Mouse (Mus musculus) left cerebral cortex, adult 11 months (tissue): Measurements from ENCODE around the gene Gm21739.
"Not testable (repeated sequence)": the region's sequence is repeated elsewhere in the genome, so short reads cannot be mapped to it uniquely, and the experiment has no call there.

Source experiments
- DNase-seq: peaks from one replicate; pipeline ENCODE4 v3.0.0; 2022; ENCODE audit warnings: low spot score

Gene Gm21739

DNA sequence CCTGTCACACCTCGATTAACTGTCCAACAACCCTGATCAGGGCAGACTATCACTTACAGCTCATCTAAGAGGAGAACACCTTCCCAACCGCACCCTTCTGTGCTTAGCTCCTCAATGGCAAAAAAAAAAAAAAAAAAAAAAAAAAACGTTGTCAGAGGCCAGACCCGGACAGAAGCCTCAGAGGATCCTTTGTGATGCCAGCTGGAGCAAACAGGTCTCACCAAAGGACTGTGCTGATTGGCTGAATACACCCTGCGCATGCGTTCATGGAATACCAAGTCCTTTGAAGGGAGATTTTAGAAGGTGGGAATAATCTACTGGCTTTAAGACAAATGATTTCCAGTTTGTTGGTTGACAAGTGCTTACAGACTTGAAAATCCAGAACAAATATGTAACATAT is at the start of gene Gm21739:
Gene Gm21739 (minus strand): TSS at position 101 of the 400 bp plus-strand sequence.
- not testable (repeated sequence) for DNase-seq
